Mouse (Mus musculus): ENCODE results near the gene Ndufa10.

Gene Ndufa10

GRCm38 (mm10) chr1:92431420-92431819, 42.2 kb downstream of the Ndufa10 start:
- no peak for DNase-seq (ENCODE audit: low read depth, low spot score)

- DNase-seq (ENCODE audit: low read depth, low spot score): no peak
Measured at GRCm38 (mm10) chr1:92430991-92431390, 42.7 kb downstream of the Ndufa10 start.

DNA sequence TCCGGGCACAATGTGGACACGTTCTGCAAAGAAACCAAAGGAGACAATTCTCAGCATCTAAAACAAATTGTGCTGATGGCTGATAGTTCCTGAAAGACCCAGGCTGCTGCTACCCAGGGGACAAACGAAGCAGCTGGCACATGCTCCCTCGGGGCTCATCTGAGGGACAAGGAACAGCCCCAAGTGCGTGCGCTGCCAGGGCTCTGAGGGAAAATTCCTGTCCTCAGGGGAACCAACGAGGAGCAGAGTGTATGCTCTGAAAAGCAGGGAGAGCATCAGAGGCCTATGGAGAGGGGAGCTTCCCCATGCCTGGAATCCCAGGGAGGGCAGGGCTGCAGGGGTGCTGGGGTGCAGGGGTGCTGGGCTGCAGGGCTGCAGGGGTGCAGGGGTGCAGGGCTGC, 48.9 kb downstream of the Ndufa10 start:
- DNase-seq (ENCODE audit: low read depth, low spot score): no peak

- DNase-seq (ENCODE audit: low read depth, low spot score): no peak
Measured at GRCm38 (mm10) chr1:92405131-92405530, 68.5 kb downstream of the Ndufa10 start.

DNA sequence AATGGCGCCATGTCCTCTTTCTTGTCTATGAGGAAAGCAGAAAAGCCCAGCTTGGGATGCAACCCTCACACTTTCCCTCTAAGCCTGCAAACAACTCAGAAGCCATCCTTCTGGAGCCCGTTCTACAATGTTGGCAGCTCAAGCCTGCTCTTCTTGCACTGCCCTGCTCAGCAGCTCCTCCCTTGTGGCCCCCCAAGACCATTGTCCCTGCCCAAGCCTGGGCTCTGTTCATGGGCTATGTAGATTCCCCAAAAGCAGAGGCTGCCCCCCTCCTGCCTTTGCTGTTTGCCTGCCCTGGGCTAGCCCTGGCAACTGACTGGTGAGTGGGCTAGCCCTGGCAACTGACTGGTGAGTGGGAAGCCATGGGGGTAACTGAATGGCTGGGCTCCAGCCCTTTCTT, 73.1 kb downstream of the Ndufa10 start:
- no peak for DNase-seq (ENCODE audit: low read depth, low spot score)

GRCm38 (mm10) chr1:92398601-92399000, 75.1 kb downstream of the Ndufa10 start:
- no peak for DNase-seq (ENCODE audit: low read depth, low spot score)

DNA sequence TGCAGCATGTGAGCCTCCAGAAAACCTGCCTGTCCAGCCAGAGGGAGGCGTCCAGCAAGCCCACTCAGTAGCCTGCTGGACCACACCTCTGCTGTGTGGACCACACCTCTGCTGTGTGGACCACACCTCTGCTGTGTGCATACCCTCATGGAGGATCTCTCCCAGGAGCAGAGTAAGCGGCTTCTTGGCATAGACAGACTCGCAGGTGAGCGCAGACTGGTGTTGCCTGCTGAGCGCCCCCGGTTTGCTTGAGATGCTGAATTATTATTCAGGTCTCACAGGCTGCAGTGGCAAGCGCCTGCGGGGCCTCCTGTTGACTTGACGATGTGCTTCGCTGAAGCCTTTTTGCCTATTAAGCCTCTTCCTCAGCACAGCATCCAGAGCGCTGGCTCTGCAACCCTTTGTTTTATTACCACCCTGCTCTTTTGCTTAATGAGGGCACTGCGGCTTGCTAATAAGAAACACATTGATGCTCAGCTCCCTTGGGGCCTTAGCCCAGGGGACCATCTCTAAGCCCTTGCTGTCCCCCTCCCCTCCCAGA, 76.1 kb downstream of the Ndufa10 start:
- DNase-seq (ENCODE audit: low read depth, low spot score): peak; percentile 18

- DNase-seq (ENCODE audit: low read depth, low spot score): no peak
Measured at GRCm38 (mm10) chr1:92394279-92394678, 79.4 kb downstream of the Ndufa10 start.

DNA sequence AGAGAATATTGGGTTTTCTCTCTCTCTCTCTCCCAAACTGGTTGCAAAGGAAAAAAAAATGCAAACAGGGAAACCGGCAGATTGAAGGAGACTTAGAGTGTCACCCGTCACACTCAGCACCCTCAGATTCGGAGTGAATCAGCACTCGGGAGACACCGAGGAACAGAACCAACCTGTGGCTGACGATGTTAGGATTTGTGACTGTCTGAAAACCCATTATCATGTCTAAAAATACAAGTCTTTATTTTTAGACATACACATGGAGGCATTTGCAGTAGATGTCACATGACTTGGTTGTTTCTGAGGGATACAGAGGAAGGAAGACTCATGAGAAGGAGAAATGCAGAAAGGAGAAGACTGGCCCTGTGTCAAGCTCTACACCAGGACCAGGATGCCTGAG, 80.5 kb downstream of the Ndufa10 start:
- no peak for DNase-seq (ENCODE audit: low read depth, low spot score)
